ENCODE assay signal across 15 mouse cellular contexts in genomic region chr13:60076147-60076800, GRCm38 (mm10).
DNase-seq lines count a peak whose midpoint lies in the region; ATAC-seq lines count a peak whose summit lies in the region.
"Had no signal": no experiment of that assay in that cellular context is flagged by ENCODE, and none has a peak within 500 bp of the region (broad histone marks: within the 10 kb centered on the region; RNA-seq: fewer than 3 reads in every experiment).

No protein-coding gene starts in this region.

- 51% methylated on average over 6 of the region's 6 CpGs for WGBS in heart, embryonic 12.5 days
- WGBS in hindbrain, embryonic 15.5 days, result 64% methylated on average over 6 of the region's 6 CpGs

- DNase-seq in heart, adult 9 months (ENCODE audit: low spot score in 2 of 2), result peak; percentile 39 to 60
- DNase-seq in Muller cell, postnatal 12 days (ENCODE audit: inconsistent ontology term), result peak; percentile 21
- no peak for DNase-seq in frontal cortex, postnatal 25 days (ENCODE audit: low spot score in 2 of 2)
- no peak for DNase-seq in urinary bladder, postnatal 36 days (ENCODE audit: low spot score in 2 of 2)
- DNase-seq: cerebellum, adult 9-11 months; kidney, adult 2 months; liver, postnatal 0 days; retina, postnatal 1 day; thymus, adult 18-20 months had no signal

- no peak overlapping the region for H3K4me3 ChIP-seq in heart, embryonic 12.5 days
- H3K4me3 ChIP-seq in brown adipose tissue, adult 24 weeks (ENCODE audit: insufficient read depth, low read depth, low read length), result no peak overlapping the region
- H3K4me3 ChIP-seq in hindbrain, embryonic 15.5 days, result no peak overlapping the region
- H3K4me3 ChIP-seq: forebrain, embryonic 15.5 days had no signal

- H3K27ac ChIP-seq in heart, embryonic 12.5 days (ENCODE audit: poor library complexity, severe bottlenecking), result no peak overlapping the region
- H3K27ac ChIP-seq in brown adipose tissue, adult 24 weeks (replicated peaks; ENCODE audit: low read depth, low read length), result 0 out of 2 replicates have a peak overlapping the region, but pooled peaks have one; percentile 9
- H3K27ac ChIP-seq in hindbrain, embryonic 15.5 days (replicated peaks), result no peak overlapping the region
- H3K27ac ChIP-seq: forebrain, embryonic 15.5 days had no signal

- H3K4me1 ChIP-seq in heart, embryonic 12.5 days (replicated peaks), result peaks cover 3% of the 10 kb centered on the region; the same call in 1 of the 2 replicates
- no peaks in the 10 kb centered on the region for H3K4me1 ChIP-seq in brown adipose tissue, adult 24 weeks (ENCODE audit: control insufficient read depth, insufficient read depth, insufficient read length, low read length)
- H3K4me1 ChIP-seq in hindbrain, embryonic 15.5 days (replicated peaks), result no peaks in the 10 kb centered on the region
- H3K4me1 ChIP-seq: forebrain, embryonic 15.5 days had no signal

- H3K9ac ChIP-seq in heart, embryonic 12.5 days, result no peak overlapping the region
- no peak overlapping the region for H3K9ac ChIP-seq in hindbrain, embryonic 15.5 days
- H3K9ac ChIP-seq: forebrain, embryonic 15.5 days; liver, postnatal 0 days had no signal

- no peaks in the 10 kb centered on the region for H3K36me3 ChIP-seq in heart, embryonic 12.5 days
- no peaks in the 10 kb centered on the region for H3K36me3 ChIP-seq in hindbrain, embryonic 15.5 days
- H3K36me3 ChIP-seq: forebrain, embryonic 15.5 days had no signal

- no peaks in the 10 kb centered on the region for H3K9me3 ChIP-seq in heart, embryonic 12.5 days (replicated peaks)
- H3K9me3 ChIP-seq in hindbrain, embryonic 15.5 days, result no peaks in the 10 kb centered on the region
- H3K9me3 ChIP-seq: forebrain, embryonic 15.5 days had no signal

- H3K4me2 ChIP-seq in heart, embryonic 12.5 days, result no peak overlapping the region
- H3K4me2 ChIP-seq in hindbrain, embryonic 15.5 days, result no peak overlapping the region
- H3K4me2 ChIP-seq: forebrain, embryonic 15.5 days had no signal

- no peak for ATAC-seq in heart, embryonic 12.5 days (ENCODE audit: insufficient number of reproducible peaks, low FRiP score)
- peak; percentile 54; the same call in 1 of the 2 replicates for ATAC-seq in hindbrain, embryonic 15.5 days (ENCODE audit: low FRiP score, low read depth)
- no peak for ATAC-seq in frontal cortex, adult (ENCODE audit: low TSS enrichment)
- ATAC-seq: forebrain, embryonic 15.5 days; liver, postnatal 0 days had no signal

- H3K27me3 ChIP-seq in heart, embryonic 12.5 days (replicated peaks), result no peaks in the 10 kb centered on the region
- no peaks in the 10 kb centered on the region for H3K27me3 ChIP-seq in hindbrain, embryonic 15.5 days
- H3K27me3 ChIP-seq: CH12.LX; forebrain, embryonic 15.5 days had no signal

Comparison
In these comparisons a context has a peak if more than half of its experiments do, and no peak if none do; other contexts are left out.
1. DNase-seq: peak in heart, adult 9 months (2 of 2) and Muller cell, postnatal 12 days (single experiment); none in frontal cortex, postnatal 25 days (0 of 2) and urinary bladder, postnatal 36 days (0 of 2).